Comparison of ENCODE assay signal across 17 mouse cellular contexts in the genomic region with DNA sequence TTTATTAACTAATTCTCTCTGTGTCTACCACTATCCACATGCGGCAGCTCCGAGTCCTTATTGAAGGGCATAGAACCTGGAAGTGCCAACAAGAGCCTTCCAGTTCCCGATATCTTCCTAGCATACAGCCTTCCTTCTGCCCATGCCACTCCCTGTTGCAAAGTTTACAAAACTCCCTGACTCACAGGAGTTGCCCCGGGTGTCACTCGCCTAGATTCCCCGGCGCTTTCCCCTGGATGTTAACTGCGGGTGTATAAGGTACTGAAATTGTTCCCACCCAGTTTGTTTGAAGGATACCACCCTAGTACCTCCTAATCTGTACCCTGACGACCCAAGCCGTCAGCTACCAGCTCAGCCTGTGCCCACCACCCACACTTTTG.
DNase-seq lines count a peak whose midpoint lies in the region; ATAC-seq lines count a peak whose summit lies in the region.
"Had no signal": no experiment of that assay in that cellular context is flagged by ENCODE, and none has a peak within 500 bp of the region (broad histone marks: within the 10 kb centered on the region; RNA-seq: fewer than 3 reads in every experiment).

No protein-coding gene starts in this region.

- peak overlapping the region; percentile 51 for H3K27ac ChIP-seq in limb, embryonic 15.5 days
- no peak overlapping the region for H3K27ac ChIP-seq in limb, embryonic 10.5 days
- H3K27ac ChIP-seq: embryonic facial prominence, embryonic 12.5 days; hindbrain, embryonic 15.5 days; kidney, postnatal 0 days; liver, embryonic 14.5 days; midbrain, embryonic 12.5 days had no signal

- H3K4me3 ChIP-seq in limb, embryonic 15.5 days: no peak overlapping the region
- H3K4me3 ChIP-seq in limb, embryonic 10.5 days: no peak overlapping the region
- H3K4me3 ChIP-seq: embryonic facial prominence, embryonic 12.5 days; hindbrain, embryonic 15.5 days; midbrain, embryonic 12.5 days had no signal

- intact Hi-C loops in heart, postnatal 36 days (cut with DNase I): no loop called here

- no peaks in the 10 kb centered on the region for H3K36me3 ChIP-seq in limb, embryonic 15.5 days
- H3K36me3 ChIP-seq in limb, embryonic 10.5 days: no peaks in the 10 kb centered on the region
- H3K36me3 ChIP-seq: embryonic facial prominence, embryonic 12.5 days; hindbrain, embryonic 15.5 days; midbrain, embryonic 12.5 days had no signal

- ATAC-seq in limb, embryonic 15.5 days (ENCODE audit: insufficient number of reproducible peaks, low FRiP score, low TSS enrichment, low read depth): no peak
- ATAC-seq: activated CD4-positive, CD25-positive, alpha-beta regulatory T cell, adult 4 months; forebrain, postnatal 0 days; Patski had no signal

- peaks cover 24% of the 10 kb centered on the region for H3K4me1 ChIP-seq in limb, embryonic 15.5 days
- H3K4me1 ChIP-seq in limb, embryonic 10.5 days: peaks cover 9% of the 10 kb centered on the region

- peak; percentile 75 for DNase-seq in heart, adult 11 months
- DNase-seq in heart, postnatal 36 days: no peak
- no peak for DNase-seq in limb, embryonic 10.5 days (ENCODE audit: low spot score)
- peak; percentile 8 for DNase-seq in urinary bladder, postnatal 14 days (ENCODE audit: low spot score)
- DNase-seq in urinary bladder, postnatal 36 days (ENCODE audit: low spot score in 2 of 2): no peak
- DNase-seq in spleen, adult 18-20 months: no peak
- DNase-seq: forebrain, postnatal 0 days; left cerebral cortex, postnatal 4 days; right cerebral cortex, postnatal 4 days had no signal

- no peak overlapping the region for H3K9ac ChIP-seq in limb, embryonic 15.5 days
- H3K9ac ChIP-seq: embryonic facial prominence, embryonic 12.5 days; forebrain, postnatal 0 days; hindbrain, embryonic 15.5 days; liver, embryonic 14.5 days; midbrain, embryonic 12.5 days had no signal

- H3K4me2 ChIP-seq in limb, embryonic 15.5 days: no peak overlapping the region
- H3K4me2 ChIP-seq: embryonic facial prominence, embryonic 12.5 days; hindbrain, embryonic 15.5 days; midbrain, embryonic 12.5 days had no signal

- 70% methylated on average over 10 of the region's 10 CpGs for WGBS in limb, embryonic 15.5 days
- WGBS in limb, embryonic 10.5 days: 88% methylated on average over 10 of the region's 10 CpGs

- H3K9me3 ChIP-seq in limb, embryonic 15.5 days: no peaks in the 10 kb centered on the region
- H3K9me3 ChIP-seq in limb, embryonic 10.5 days (replicated peaks): no peaks in the 10 kb centered on the region
- H3K9me3 ChIP-seq: embryonic facial prominence, embryonic 12.5 days; hindbrain, embryonic 15.5 days; midbrain, embryonic 12.5 days had no signal

- no peaks in the 10 kb centered on the region for H3K27me3 ChIP-seq in limb, embryonic 15.5 days
- H3K27me3 ChIP-seq in limb, embryonic 10.5 days (ENCODE audit: low read depth, poor library complexity, severe bottlenecking): no peaks in the 10 kb centered on the region
- H3K27me3 ChIP-seq: embryonic facial prominence, embryonic 12.5 days; hindbrain, embryonic 15.5 days; midbrain, embryonic 12.5 days; Patski had no signal

Comparison
In these comparisons a context has a peak if more than half of its experiments do, and no peak if none do; other contexts are left out.
1. DNase-seq: peak in heart, adult 11 months (single experiment) and urinary bladder, postnatal 14 days (single experiment); none in heart, postnatal 36 days (0 of 2), limb, embryonic 10.5 days (single experiment), urinary bladder, postnatal 36 days (0 of 2) and spleen, adult 18-20 months (0 of 2).